ENCODE assay signal across 16 mouse cellular contexts in the genomic region with DNA sequence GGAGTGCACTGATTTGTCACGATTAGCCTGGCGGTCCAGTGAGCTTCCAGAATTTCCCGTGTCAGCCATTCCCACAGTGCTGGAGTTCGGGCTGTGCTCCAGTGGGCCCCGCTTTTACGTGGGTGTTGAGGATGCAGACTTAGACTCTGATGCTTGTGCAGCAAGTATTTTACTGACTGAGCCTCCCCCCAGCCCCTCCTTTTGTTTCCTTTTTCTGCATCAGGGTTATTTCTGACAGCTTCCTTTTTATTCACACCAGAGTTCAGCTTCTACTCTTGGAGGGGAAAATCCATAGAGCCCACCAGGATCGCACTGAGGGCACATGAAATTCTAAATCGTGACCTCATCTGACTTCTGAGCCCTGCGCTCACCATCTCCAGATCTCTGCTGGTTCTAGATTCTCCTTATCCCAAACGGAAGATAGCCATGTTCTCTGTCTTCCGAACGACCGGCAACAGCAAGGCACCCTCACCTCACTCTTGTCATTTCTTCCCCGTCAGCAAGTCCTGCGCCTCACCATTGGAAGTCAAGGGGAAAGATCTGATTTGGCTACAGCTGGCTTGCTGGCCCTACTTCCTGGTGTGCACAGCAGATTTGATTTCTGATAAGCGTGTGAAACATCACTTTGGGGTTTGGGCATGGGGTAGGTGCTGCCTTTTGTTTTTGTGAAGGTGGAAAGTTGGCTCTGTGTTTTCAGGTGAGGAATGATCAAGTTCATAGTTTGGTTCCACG.
A peak's percentile ranks its signal among the peaks of the same experiment; 100 is the strongest.
DNase-seq lines count a peak whose midpoint lies in the region; ATAC-seq and TF ChIP-seq lines count a peak whose summit lies in the region.
"Had no signal": no experiment of that assay in that cellular context is flagged by ENCODE, and none has a peak within 500 bp of the region (broad histone marks: within the 10 kb centered on the region; RNA-seq: fewer than 3 reads in every experiment).

No protein-coding gene starts in this region.

- ATAC-seq in liver, postnatal 0 days, result no peak
- ATAC-seq in liver, embryonic 11.5 days (replicated peaks; ENCODE audit: low FRiP score), result no peak
- ATAC-seq in hematopoietic stem cell, adult 5-6 weeks (replicated peaks in 1 of 2; ENCODE audit: insufficient read depth in 1 of 2, low FRiP score in 2 of 2, low TSS enrichment in 1 of 2, low read depth in 1 of 2, poor library complexity in 2 of 2, severe bottlenecking in 2 of 2), result peak; percentile 27 to 29; a peak in 3 of 4 replicates
- ATAC-seq: hindbrain, embryonic 16.5 days had no signal

- no peak for TF ChIP-seq CTCF in liver, postnatal 0 days (IDR thresholded peaks at IDR 0.05; ENCODE audit: low read depth)
- no peak for TF ChIP-seq CTCF in CH12.LX (conservative IDR thresholded peaks at IDR 0.05 in 1 of 2, IDR thresholded peaks at IDR 0.05 in 1 of 2; ENCODE audit: low read depth in 2 of 2, low read length in 2 of 2)

- H3K79me2 ChIP-seq in CH12.LX (replicated peaks; ENCODE audit: control insufficient read depth, extremely low read depth, insufficient read depth, poor library complexity, severe bottlenecking), result no peaks in the 10 kb centered on the region

- no peaks in the 10 kb centered on the region for H3K9me3 ChIP-seq in liver, postnatal 0 days (ENCODE audit: low read length)
- no peaks in the 10 kb centered on the region for H3K9me3 ChIP-seq in liver, embryonic 11.5 days (ENCODE audit: control insufficient read depth, low read length)
- H3K9me3 ChIP-seq in CH12.LX (replicated peaks; ENCODE audit: low read length), result no peaks in the 10 kb centered on the region
- H3K9me3 ChIP-seq in hindbrain, embryonic 10.5 days, result no peaks in the 10 kb centered on the region
- H3K9me3 ChIP-seq: embryonic facial prominence, embryonic 13.5 days; forebrain, embryonic 12.5 days; kidney, embryonic 15.5 days; limb, embryonic 12.5 days; lung, embryonic 15.5 days; midbrain, embryonic 10.5 days had no signal

- peak overlapping the region; percentile 33; the same call in 1 of the 2 replicates for H3K4me2 ChIP-seq in liver, postnatal 0 days (ENCODE audit: low read depth, low read length)
- no peak overlapping the region for H3K4me2 ChIP-seq in liver, embryonic 11.5 days
- H3K4me2 ChIP-seq in CH12.LX (ENCODE audit: insufficient read depth, low read depth, poor library complexity, severe bottlenecking), result 0 out of 2 replicates have a peak overlapping the region, but pooled peaks have one; percentile 25
- H3K4me2 ChIP-seq: embryonic facial prominence, embryonic 13.5 days; forebrain, embryonic 12.5 days; kidney, embryonic 15.5 days; limb, embryonic 12.5 days; lung, embryonic 15.5 days had no signal

- in situ Hi-C loops in CH12.LX (cut with MboI; ENCODE audit: low pct_ligation_motif_present, low pct_unique_long_range_greater_than_20kb, low sequenced_read_pairs), result no loop called here

- no peaks in the 10 kb centered on the region for H3K36me3 ChIP-seq in liver, postnatal 0 days (replicated peaks; ENCODE audit: insufficient read depth, low read length)
- H3K36me3 ChIP-seq in liver, embryonic 11.5 days (ENCODE audit: control insufficient read depth, insufficient read depth, low read length), result no peaks in the 10 kb centered on the region
- H3K36me3 ChIP-seq in CH12.LX (replicated peaks in 1 of 2; ENCODE audit: control insufficient read depth in 1 of 2, insufficient read depth in 1 of 2, low read length in 1 of 2), result no peaks in the 10 kb centered on the region
- no peaks in the 10 kb centered on the region for H3K36me3 ChIP-seq in hindbrain, embryonic 10.5 days
- H3K36me3 ChIP-seq: embryonic facial prominence, embryonic 13.5 days; forebrain, embryonic 12.5 days; kidney, embryonic 15.5 days; limb, embryonic 12.5 days; lung, embryonic 15.5 days; midbrain, embryonic 10.5 days had no signal

- H3K27me3 ChIP-seq in liver, postnatal 0 days (ENCODE audit: insufficient read depth, low read length), result no peaks in the 10 kb centered on the region
- H3K27me3 ChIP-seq in liver, embryonic 11.5 days (replicated peaks; ENCODE audit: control insufficient read depth, insufficient read depth, low read length), result no peaks in the 10 kb centered on the region
- H3K27me3 ChIP-seq in CH12.LX (replicated peaks), result no peaks in the 10 kb centered on the region
- H3K27me3 ChIP-seq in hindbrain, embryonic 10.5 days (ENCODE audit: insufficient read depth, poor library complexity, severe bottlenecking), result no peaks in the 10 kb centered on the region
- H3K27me3 ChIP-seq: embryonic facial prominence, embryonic 13.5 days; forebrain, embryonic 12.5 days; kidney, embryonic 15.5 days; limb, embryonic 12.5 days; lung, embryonic 15.5 days had no signal

- intact Hi-C loops in left cerebral cortex, postnatal 25 days (cut with DNase I), result no loop called here

- H3K27ac ChIP-seq in liver, postnatal 0 days (ENCODE audit: low read depth), result peak overlapping the region; percentile 55; the same call in 1 of the 2 replicates
- H3K27ac ChIP-seq in liver, embryonic 11.5 days (ENCODE audit: low read depth, low read length), result no peak overlapping the region
- no peak overlapping the region for H3K27ac ChIP-seq in CH12.LX (ENCODE audit: insufficient read depth, low read depth)
- no peak overlapping the region for H3K27ac ChIP-seq in hindbrain, embryonic 10.5 days
- H3K27ac ChIP-seq: embryonic facial prominence, embryonic 13.5 days; forebrain, embryonic 12.5 days; kidney, embryonic 15.5 days; limb, embryonic 12.5 days; lung, embryonic 15.5 days; midbrain, embryonic 10.5 days had no signal

- 0 out of 2 replicates have a peak, but pooled peaks cover 3% of the 10 kb centered on the region for H3K4me1 ChIP-seq in liver, postnatal 0 days (ENCODE audit: insufficient read depth)
- no peaks in the 10 kb centered on the region for H3K4me1 ChIP-seq in liver, embryonic 11.5 days (replicated peaks; ENCODE audit: control insufficient read depth, insufficient read depth, low read length)
- H3K4me1 ChIP-seq in CH12.LX (ENCODE audit: control insufficient read depth in 1 of 2, insufficient read depth in 2 of 2), result peaks cover 3 to 34% of the 10 kb centered on the region in 2 experiments; a peak in 2 of 4 replicates
- peaks cover 7% of the 10 kb centered on the region; the same call in 1 of the 2 replicates for H3K4me1 ChIP-seq in hindbrain, embryonic 10.5 days (replicated peaks)
- H3K4me1 ChIP-seq: forebrain, embryonic 12.5 days; limb, embryonic 12.5 days had no signal

- dilution Hi-C loops in CH12.LX (cut with MboI; ENCODE audit: extremely low pct_ligation_motif_present, extremely low pct_unique_long_range_greater_than_20kb, low sequenced_read_pairs), result no loop called here

- no peak overlapping the region for H3K4me3 ChIP-seq in liver, postnatal 0 days (ENCODE audit: low read depth, low read length)
- no peak overlapping the region for H3K4me3 ChIP-seq in liver, embryonic 11.5 days (ENCODE audit: low read depth, low read length)
- no peak overlapping the region for H3K4me3 ChIP-seq in CH12.LX (replicated peaks in 1 of 3; ENCODE audit: low read depth in 2 of 3, low read length in 2 of 3, poor library complexity in 1 of 3)
- H3K4me3 ChIP-seq in hindbrain, embryonic 10.5 days, result no peak overlapping the region
- H3K4me3 ChIP-seq: embryonic facial prominence, embryonic 13.5 days; forebrain, embryonic 12.5 days; kidney, embryonic 15.5 days; limb, embryonic 12.5 days; lung, embryonic 15.5 days; midbrain, embryonic 10.5 days had no signal

- TF ChIP-seq RAD21 in CH12.LX (IDR thresholded peaks at IDR 0.05; ENCODE audit: low read depth, low read length), result no peak

- no peak for DNase-seq in liver, postnatal 0 days
- DNase-seq in liver, embryonic 11.5 days (ENCODE audit: low spot score), result no peak
- DNase-seq in CH12.LX (ENCODE audit: extremely low read depth), result no peak
- DNase-seq in thymus, postnatal 36 days, result peak; percentile 36 to 39
- DNase-seq in left cerebral cortex, postnatal 25 days (ENCODE audit: low spot score in 2 of 2), result no peak
- no peak for DNase-seq in hindbrain, embryonic 10.5 days (ENCODE audit: low spot score)
- DNase-seq: adrenal gland, adult 8-10 months; cerebellum, postnatal 36 days had no signal

- WGBS in liver, postnatal 0 days (ENCODE audit: insufficient replicate concordance), result 56% methylated on average over 17 of the region's 17 CpGs
- WGBS in liver, embryonic 11.5 days, result 68% methylated on average over 17 of the region's 17 CpGs
- 91% methylated on average over 17 of the region's 17 CpGs for WGBS in hindbrain, embryonic 10.5 days

- TF ChIP-seq POLR2A in CH12.LX (IDR thresholded peaks at IDR 0.05; ENCODE audit: low read depth, low read length), result no peak

- H3K9ac ChIP-seq in liver, postnatal 0 days (replicated peaks), result no peak overlapping the region
- H3K9ac ChIP-seq in liver, embryonic 11.5 days (ENCODE audit: low read depth, low read length), result no peak overlapping the region
- no peak overlapping the region for H3K9ac ChIP-seq in CH12.LX (ENCODE audit: insufficient read depth, low read depth)
- H3K9ac ChIP-seq: embryonic facial prominence, embryonic 13.5 days; forebrain, embryonic 12.5 days; kidney, embryonic 15.5 days; limb, embryonic 12.5 days; lung, embryonic 15.5 days had no signal

- TF ChIP-seq EP300 in liver, postnatal 0 days (IDR thresholded peaks at IDR 0.05; ENCODE audit: low read depth), result no peak
- no peak for TF ChIP-seq EP300 in CH12.LX (IDR thresholded peaks at IDR 0.05; ENCODE audit: low read length)

TF ChIP-seq in CH12.LX, 34 proteins besides CTCF, POLR2A, EP300 and RAD21:
- TF ChIP-seq SMC3 (IDR thresholded peaks at IDR 0.05; ENCODE audit: low read depth, low read length) (no peak), USF2 (conservative IDR thresholded peaks at IDR 0.05; ENCODE audit: low read depth, low read length) (no peak), MYC (IDR thresholded peaks at IDR 0.05; ENCODE audit: low read depth, low read length) (no peak), JUN (IDR thresholded peaks at IDR 0.05; ENCODE audit: insufficient read depth, low read depth, low read length) (no peak), MEF2A (IDR thresholded peaks at IDR 0.05; ENCODE audit: borderline replicate concordance, low read depth, low read length) (no peak), MAX (IDR thresholded peaks at IDR 0.05; ENCODE audit: low read length) (no peak), JUND (conservative IDR thresholded peaks at IDR 0.05; ENCODE audit: low read depth, low read length) (no peak), TCF12 (IDR thresholded peaks at IDR 0.05; ENCODE audit: low read depth, low read length) (no peak), BHLHE40 (IDR thresholded peaks at IDR 0.05; ENCODE audit: low read depth, low read length) (no peak), E2F4 (IDR thresholded peaks at IDR 0.05; ENCODE audit: insufficient replicate concordance, low read depth, low read length) (no peak), IRF4 (IDR thresholded peaks at IDR 0.05; ENCODE audit: low read depth, low read length) (no peak), NELFE (IDR thresholded peaks at IDR 0.05; ENCODE audit: low read depth, low read length) (no peak), UBTF (IDR thresholded peaks at IDR 0.05; ENCODE audit: low read depth, low read length) (no peak), ZC3H11A (IDR thresholded peaks at IDR 0.05; ENCODE audit: low read depth, low read length) (no peak)

Comparison
In these comparisons a context has a peak if more than half of its experiments do, and no peak if none do; other contexts are left out.
1. ATAC-seq: peak in hematopoietic stem cell, adult 5-6 weeks (2 of 2); none in liver, postnatal 0 days (single experiment) and liver, embryonic 11.5 days (single experiment).
2. DNase-seq: peak in thymus, postnatal 36 days (2 of 2); none in liver, postnatal 0 days (single experiment), liver, embryonic 11.5 days (single experiment), CH12.LX (single experiment), left cerebral cortex, postnatal 25 days (0 of 2) and hindbrain, embryonic 10.5 days (single experiment).